Mouse (Mus musculus) kidney, embryonic 14.5 days (tissue): ENCODE results near the gene Fam173a. TPM values are rescaled to one million over a fixed set of nuclear protein-coding genes. Genes with fewer than 3 reads are reported as not detected.

Source experiments
- ATAC-seq: fragments of 200-750 bp; cut with Nextera tagmentation; 2 replicates; pipeline ENCODE4 v1.8.0; 2017; ENCODE audit warnings: moderate number of reproducible peaks, mild to moderate bottlenecking, moderate TSS enrichment, moderate library complexity; ENCODE audit not compliant: low FRiP score, low TSS enrichment
- H3K27ac ChIP-seq: fragments of 300-500 bp; sonication (generic); 2 replicates; pipeline ENCODE4 v1.5.1; 2014; ENCODE audit warnings: low read depth, mild to moderate bottlenecking, low read length, moderate library complexity, mixed read lengths
- H3K27me3 ChIP-seq: fragments of 300-500 bp; sonication (generic); 2 replicates; pipeline ENCODE4 v1.6.1; 2014; ENCODE audit warnings: mild to moderate bottlenecking, low read length; ENCODE audit not compliant: control insufficient read depth, insufficient read depth
- H3K36me3 ChIP-seq: fragments of 300-500 bp; sonication (generic); 2 replicates; pipeline ENCODE4 v1.6.1; 2014; ENCODE audit warnings: low read length, mixed read lengths; ENCODE audit not compliant: control insufficient read depth, insufficient read depth
- H3K4me1 ChIP-seq: fragments of 300-500 bp; sonication (generic); 2 replicates; pipeline ENCODE4 v1.6.1; 2014; ENCODE audit warnings: low read length, mixed read lengths; ENCODE audit not compliant: control insufficient read depth, insufficient read depth
- H3K4me2 ChIP-seq: fragments of 300-500 bp; sonication (generic); replicated peaks from 2 replicates; pipeline ENCODE4 v1.6.1; 2014; ENCODE audit warnings: low read depth, mild to moderate bottlenecking, low read length
- H3K4me3 ChIP-seq: fragments of 300-500 bp; sonication (generic); 2 replicates; pipeline ENCODE4 v1.5.1; 2014; ENCODE audit warnings: mild to moderate bottlenecking, low read length
- H3K9ac ChIP-seq: fragments of 300-500 bp; sonication (generic); 2 replicates; pipeline ENCODE4 v1.6.1; 2014; ENCODE audit warnings: low read depth, mild to moderate bottlenecking, low read length, moderate library complexity
- H3K9me3 ChIP-seq: fragments of 300-500 bp; sonication (generic); 2 replicates; pipeline ENCODE4 v1.6.1; 2016; ENCODE audit warnings: low read length; ENCODE audit not compliant: control insufficient read depth
- WGBS: fragments of 180-500 bp; shearing (Covaris S2); extraction: QIAGEN DNeasy Blood & Tissue Kit; methylation state at CpG from one replicate; pipeline ENCODE4 v1.1.7; 2014; 5-methylcytosine and 5-hydroxymethylcytosine counted together
- polyA plus RNA-seq: library from polyadenylated mRNA; unstranded; fragments of >200 nt; fragmentation: Nextera tagmentation; extraction: Ambion mirVana; gene quantifications from 2 replicates; pipeline ENCODE4 v1.2.1, GENCODE M21; 2014

Fam173a gene
- polyA plus RNA-seq, 1 experiment from 2014 or later = 90.2 TPM

GRCm38 (mm10) chr17:25835816-25836215 lies 43.1 kb upstream of the Fam173a start:
- H3K27ac ChIP-seq = no peak overlapping the region
- H3K27me3 ChIP-seq = no peaks in the 10 kb centered on the region
- H3K9me3 ChIP-seq = no peaks in the 10 kb centered on the region
- H3K9ac ChIP-seq = no peak overlapping the region
- ATAC-seq = no peak
- no peak overlapping the region for H3K4me3 ChIP-seq
- H3K36me3 ChIP-seq = peaks cover 46% of the 10 kb centered on the region
- 94% methylated on average over 16 of the region's 16 CpGs for WGBS
- no peak overlapping the region for H3K4me2 ChIP-seq
- H3K4me1 ChIP-seq = peaks cover 51% of the 10 kb centered on the region

GRCm38 (mm10) chr17:25835301-25835700 lies 42.6 kb upstream of the Fam173a start:
- Histone ChIP-seq H3K9me3 (no peaks in the 10 kb centered on the region), H3K4me1 (peaks cover 55% of the 10 kb centered on the region), H3K36me3 (peaks cover 46% of the 10 kb centered on the region), H3K4me3 (no peak overlapping the region), H3K4me2 (no peak overlapping the region), H3K27ac (no peak overlapping the region), H3K9ac (no peak overlapping the region), H3K27me3 (no peaks in the 10 kb centered on the region)
- no peak for ATAC-seq
- 89% methylated on average over 7 of the region's 7 CpGs for WGBS

- peak overlapping the region; percentile 95 for H3K4me2 ChIP-seq
- no peaks in the 10 kb centered on the region for H3K27me3 ChIP-seq
- no peak overlapping the region for H3K27ac ChIP-seq
- H3K9me3 ChIP-seq = no peaks in the 10 kb centered on the region
- H3K4me3 ChIP-seq = peak overlapping the region; percentile 89
- no peak for ATAC-seq
- peaks cover 46% of the 10 kb centered on the region for H3K36me3 ChIP-seq
- 83% methylated on average over 12 of the region's 12 CpGs for WGBS
- H3K9ac ChIP-seq = peak overlapping the region; percentile 93
- H3K4me1 ChIP-seq = peaks cover 59% of the 10 kb centered on the region
These were observed 42.0 kb upstream of the Fam173a start for GRCm38 (mm10) chr17:25834595-25835222.

GRCm38 (mm10) chr17:25833961-25834594 lies 41.4 kb upstream of the Fam173a start:
- Histone ChIP-seq H3K27ac (peak overlapping the region; percentile 98), H3K4me1 (peaks cover 60% of the 10 kb centered on the region), H3K36me3 (peaks cover 42% of the 10 kb centered on the region), H3K27me3 (no peaks in the 10 kb centered on the region), H3K4me3 (peak overlapping the region; percentile 89), H3K4me2 (peak overlapping the region; percentile 95), H3K9me3 (no peaks in the 10 kb centered on the region), H3K9ac (peak overlapping the region; percentile 93)
- ATAC-seq = no peak
- 17% methylated on average over 6 of the region's 6 CpGs for WGBS

GRCm38 (mm10) chr17:25833291-25833663 lies 40.6 kb upstream of the Fam173a start, which contains the start of gene Stub1:
Gene Stub1, minus strand, starts transcription at chr17:25833404.
- H3K4me3 ChIP-seq = peak within 1 kb of the TSS; percentile 89
- peaks cover 39% of the 10 kb centered on the region for H3K36me3 ChIP-seq
- H3K27ac ChIP-seq = peak within 1 kb of the TSS; percentile 98
- no peaks in the 10 kb centered on the region for H3K27me3 ChIP-seq
- ATAC-seq = peak; percentile 64
- H3K9ac ChIP-seq = peak within 1 kb of the TSS; percentile 93
- peaks cover 63% of the 10 kb centered on the region for H3K4me1 ChIP-seq
- H3K4me2 ChIP-seq = peak within 1 kb of the TSS; percentile 95
- under 1% methylated on average over 24 of the region's 24 CpGs for WGBS
- no peaks in the 10 kb centered on the region for H3K9me3 ChIP-seq

GRCm38 (mm10) chr17:25832436-25833290 lies 40.0 kb upstream of the Fam173a start:
- WGBS = under 1% methylated on average over 55 of the region's 77 CpGs
- H3K9me3 ChIP-seq = no peaks in the 10 kb centered on the region
- ATAC-seq = peak; percentile 91
- H3K4me1 ChIP-seq = peaks cover 62% of the 10 kb centered on the region
- H3K27ac ChIP-seq = peak overlapping the region; percentile 98
- H3K27me3 ChIP-seq = no peaks in the 10 kb centered on the region
- H3K4me3 ChIP-seq = peak overlapping the region; percentile 89
- H3K36me3 ChIP-seq = peaks cover 41% of the 10 kb centered on the region
- peak overlapping the region; percentile 93 for H3K9ac ChIP-seq
- H3K4me2 ChIP-seq = peak overlapping the region; percentile 95

GRCm38 (mm10) chr17:25831451-25832281 lies 39.0 kb upstream of the Fam173a start:
- peaks cover 49% of the 10 kb centered on the region for H3K36me3 ChIP-seq
- peak overlapping the region; percentile 95 for H3K4me2 ChIP-seq
- 57% methylated on average over 21 of the region's 21 CpGs for WGBS
- no peak overlapping the region; the same call in 1 of the 2 replicates for H3K27ac ChIP-seq
- H3K27me3 ChIP-seq = no peaks in the 10 kb centered on the region
- peak overlapping the region; percentile 93 for H3K9ac ChIP-seq
- H3K4me1 ChIP-seq = peaks cover 52% of the 10 kb centered on the region
- ATAC-seq = no peak
- peak overlapping the region; percentile 89 for H3K4me3 ChIP-seq
- H3K9me3 ChIP-seq = no peaks in the 10 kb centered on the region

- 85% methylated on average over 14 of the region's 14 CpGs for WGBS
- no peaks in the 10 kb centered on the region for H3K9me3 ChIP-seq
- peaks cover 45% of the 10 kb centered on the region for H3K4me1 ChIP-seq
- peak overlapping the region; percentile 93 for H3K9ac ChIP-seq
- peaks cover 56% of the 10 kb centered on the region for H3K36me3 ChIP-seq
- ATAC-seq = no peak
- H3K4me2 ChIP-seq = peak overlapping the region; percentile 95; the same call in 1 of the 2 replicates
- peak overlapping the region; percentile 89 for H3K4me3 ChIP-seq
- H3K27ac ChIP-seq = no peak overlapping the region
- no peaks in the 10 kb centered on the region for H3K27me3 ChIP-seq
These were observed 38.2 kb upstream of the Fam173a start for GRCm38 (mm10) chr17:25830806-25831431.
